ENCODE assay signal across 8 mouse cellular contexts in genomic region chr5:138995721-138996311, GRCm38 (mm10). TPM values are rescaled to one million over a fixed set of nuclear protein-coding genes. Genes with fewer than 3 reads are reported as not detected.
DNase-seq lines count a peak whose midpoint lies in the region; ATAC-seq and TF ChIP-seq lines count a peak whose summit lies in the region.

No protein-coding gene starts in this region.

- H3K4me3 ChIP-seq in embryonic facial prominence, embryonic 15.5 days (replicated peaks): peak overlapping the region; percentile 85
- H3K4me3 ChIP-seq in heart, embryonic 10.5 days: peak overlapping the region; percentile 83
- peak overlapping the region; percentile 73 for H3K4me3 ChIP-seq in limb, embryonic 14.5 days (replicated peaks; ENCODE audit: low read length)
- peak overlapping the region; percentile 76 for H3K4me3 ChIP-seq in midbrain, embryonic 15.5 days

- H3K27me3 ChIP-seq in embryonic facial prominence, embryonic 15.5 days: peaks cover 69% of the 10 kb centered on the region
- H3K27me3 ChIP-seq in heart, embryonic 10.5 days (ENCODE audit: insufficient read depth, poor library complexity, severe bottlenecking): peaks cover 91% of the 10 kb centered on the region
- H3K27me3 ChIP-seq in limb, embryonic 14.5 days (ENCODE audit: control insufficient read depth, insufficient read depth, low read length): peaks cover 71% of the 10 kb centered on the region
- peaks cover 59% of the 10 kb centered on the region for H3K27me3 ChIP-seq in midbrain, embryonic 15.5 days (replicated peaks)

- H3K36me3 ChIP-seq in embryonic facial prominence, embryonic 15.5 days: no peaks in the 10 kb centered on the region
- peaks cover 9% of the 10 kb centered on the region; the same call in 1 of the 2 replicates for H3K36me3 ChIP-seq in heart, embryonic 10.5 days
- no peaks in the 10 kb centered on the region for H3K36me3 ChIP-seq in limb, embryonic 14.5 days (ENCODE audit: control insufficient read depth, insufficient read depth, low read length)
- H3K36me3 ChIP-seq in midbrain, embryonic 15.5 days (replicated peaks): no peaks in the 10 kb centered on the region

- H3K4me2 ChIP-seq in embryonic facial prominence, embryonic 15.5 days (replicated peaks): peak overlapping the region; percentile 93
- peak overlapping the region; percentile 93 for H3K4me2 ChIP-seq in limb, embryonic 14.5 days (replicated peaks; ENCODE audit: low read depth, low read length, severe bottlenecking)
- peak overlapping the region; percentile 98 for H3K4me2 ChIP-seq in midbrain, embryonic 15.5 days

- no peaks in the 10 kb centered on the region for H3K9me3 ChIP-seq in embryonic facial prominence, embryonic 15.5 days (replicated peaks)
- H3K9me3 ChIP-seq in heart, embryonic 10.5 days: no peaks in the 10 kb centered on the region
- H3K9me3 ChIP-seq in limb, embryonic 14.5 days (ENCODE audit: control insufficient read depth, low read length): 0 out of 2 replicates have a peak, but pooled peaks cover 4% of the 10 kb centered on the region
- no peaks in the 10 kb centered on the region for H3K9me3 ChIP-seq in midbrain, embryonic 15.5 days

- DNase-seq in layer of hippocampus, adult 11-12 months (ENCODE audit: low spot score): peak; percentile 75
- DNase-seq in layer of hippocampus, adult 9-10 months (ENCODE audit: low spot score): no peak
- DNase-seq in heart, embryonic 10.5 days (ENCODE audit: low spot score): peak; percentile 86
- DNase-seq in kidney, adult 9 months: peak; percentile 87
- DNase-seq in limb, embryonic 14.5 days (ENCODE audit: low spot score): peak; percentile 63
- DNase-seq in testis, postnatal 10 days (ENCODE audit: low spot score): peak; percentile 77

- H3K9ac ChIP-seq in embryonic facial prominence, embryonic 15.5 days: peak overlapping the region; percentile 72
- H3K9ac ChIP-seq in limb, embryonic 14.5 days (ENCODE audit: low read depth, low read length, severe bottlenecking): peak overlapping the region; percentile 71
- peak overlapping the region; percentile 76 for H3K9ac ChIP-seq in midbrain, embryonic 15.5 days

- TF ChIP-seq POLR2A in limb, embryonic 14.5 days (IDR thresholded peaks at IDR 0.05; ENCODE audit: borderline replicate concordance, extremely low read depth, insufficient read depth, insufficient read length): no peak

- peaks cover 73% of the 10 kb centered on the region for H3K4me1 ChIP-seq in embryonic facial prominence, embryonic 15.5 days
- H3K4me1 ChIP-seq in heart, embryonic 10.5 days: peaks cover 72% of the 10 kb centered on the region
- H3K4me1 ChIP-seq in limb, embryonic 14.5 days (ENCODE audit: control insufficient read depth, insufficient read depth, low read length): peaks cover 48% of the 10 kb centered on the region
- H3K4me1 ChIP-seq in midbrain, embryonic 15.5 days: peaks cover 63% of the 10 kb centered on the region

- peak overlapping the region; percentile 94 for H3K27ac ChIP-seq in embryonic facial prominence, embryonic 15.5 days (replicated peaks)
- H3K27ac ChIP-seq in heart, embryonic 10.5 days: peak overlapping the region; percentile 95
- peak overlapping the region; percentile 76 for H3K27ac ChIP-seq in limb, embryonic 14.5 days (replicated peaks; ENCODE audit: low read depth, low read length)
- H3K27ac ChIP-seq in midbrain, embryonic 15.5 days: peak overlapping the region; percentile 89

- peak; percentile 55 for ATAC-seq in embryonic facial prominence, embryonic 15.5 days (ENCODE audit: insufficient number of reproducible peaks, low FRiP score, low TSS enrichment, low read depth)
- ATAC-seq in limb, embryonic 14.5 days (ENCODE audit: low FRiP score, low read depth): peak; percentile 44
- peak; percentile 47 for ATAC-seq in midbrain, embryonic 15.5 days (replicated peaks)

- under 1% methylated on average over 44 of the region's 52 CpGs for WGBS in embryonic facial prominence, embryonic 15.5 days
- under 1% methylated on average over 52 of the region's 52 CpGs for WGBS in heart, embryonic 10.5 days
- 1% methylated on average over 34 of the region's 52 CpGs for WGBS in limb, embryonic 14.5 days
- WGBS in midbrain, embryonic 15.5 days: under 1% methylated on average over 42 of the region's 52 CpGs

RNA-seq across cellular contexts. Expression of gene Pdgfa, which starts 1.4 kb away (rescaled TPM):
- polyA plus RNA-seq in embryonic facial prominence, embryonic 15.5 days (2015; fragmentation: Nextera tagmentation; extraction: Ambion mirVana): 69.5 and 84.2 TPM in 2 replicates
- 22.5 and 23.6 TPM in 2 replicates for polyA plus RNA-seq in heart, embryonic 10.5 days (2016; fragmentation: Nextera tagmentation; extraction: Ambion mirVana)
- polyA plus RNA-seq in limb, embryonic 14.5 days (2012; rRNA removed): 27.8 and 34.0 TPM in 2 replicates
- polyA plus RNA-seq in limb, embryonic 14.5 days (2014; fragmentation: Nextera tagmentation; extraction: Ambion mirVana): 73.4 and 83.4 TPM in 2 replicates
- polyA plus RNA-seq in midbrain, embryonic 15.5 days (2015; fragmentation: Nextera tagmentation; extraction: Ambion mirVana): 22.5 and 23.6 TPM in 2 replicates
